Mouse (Mus musculus): ENCODE results near the gene Cabcoco1. TPM values are rescaled to one million over a fixed set of nuclear protein-coding genes. Genes with fewer than 3 reads are reported as not detected.
A peak's percentile ranks its signal among the peaks of the same experiment; 100 is the strongest.

Cabcoco1 gene
- total RNA-seq, 4 experiments from 2014 or later = 20.1 to 29.2 (median 22.5) TPM

DNA sequence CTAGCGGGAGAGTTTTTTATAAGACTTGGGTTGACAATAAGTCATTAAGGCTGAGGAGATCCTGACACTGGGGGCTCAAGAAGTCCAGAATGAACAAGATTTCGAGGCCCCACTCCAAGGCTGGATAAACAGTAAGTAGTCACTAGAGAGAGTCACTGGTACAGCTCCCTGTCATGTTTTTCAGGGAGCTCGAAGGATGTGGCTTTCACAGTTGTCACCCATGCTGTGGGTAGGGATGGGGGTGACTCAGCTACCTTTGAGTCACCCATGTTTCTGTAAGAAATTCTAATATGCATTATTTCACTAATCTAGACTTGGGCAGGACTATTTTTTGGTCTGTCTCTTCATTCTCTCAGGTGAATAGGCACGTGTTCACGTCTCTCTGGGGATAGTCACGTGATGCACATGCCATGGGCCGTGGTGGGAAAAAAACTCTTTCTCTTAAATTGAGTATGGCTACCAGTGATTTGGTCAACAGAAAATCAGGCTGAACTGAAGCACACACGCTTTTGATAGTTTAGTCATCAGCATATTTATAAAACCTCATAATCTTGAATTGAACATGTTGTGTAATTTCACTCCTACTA is 29.2 kb downstream of the Cabcoco1 start:
- no peak for DNase-seq (ENCODE audit: low spot score)

DNA sequence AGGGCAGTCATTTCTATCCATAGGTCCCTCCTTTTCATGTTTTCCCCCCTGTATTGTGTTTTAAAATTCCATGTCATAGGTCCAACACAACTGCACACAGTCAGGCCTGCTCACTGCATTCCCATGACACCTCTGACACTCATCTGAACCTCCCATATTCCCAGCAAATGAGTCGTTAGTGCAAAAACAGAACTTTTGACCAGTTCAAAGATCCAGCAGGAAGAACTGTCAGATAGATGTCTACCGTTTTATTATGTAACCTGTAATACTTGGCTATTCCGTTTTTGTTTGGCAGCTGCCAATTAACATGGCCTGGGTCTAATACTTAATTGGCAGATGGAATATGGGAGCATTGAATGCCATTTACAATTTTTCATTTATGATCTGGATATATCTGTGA is 34.0 kb downstream of the Cabcoco1 start:
- no peak for DNase-seq (ENCODE audit: low spot score)

DNA sequence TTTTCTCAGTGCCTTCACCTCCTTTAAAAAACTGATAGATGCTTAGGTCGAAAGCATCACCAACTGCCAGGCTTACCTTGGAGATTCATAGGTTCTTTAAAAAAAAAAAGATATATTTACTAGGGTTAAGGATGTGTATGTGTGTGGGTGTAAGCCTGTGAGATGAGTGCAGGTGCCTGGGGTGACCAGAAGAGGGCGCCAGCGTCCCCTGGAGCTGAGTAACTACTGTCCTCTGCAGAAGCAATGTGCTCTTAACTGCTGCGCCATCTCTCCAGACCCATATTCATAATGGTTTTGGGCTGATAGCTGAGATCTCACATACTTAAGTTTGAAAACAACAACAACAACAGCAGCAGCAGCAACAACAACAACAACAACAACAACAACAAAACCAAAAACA is 35.5 kb downstream of the Cabcoco1 start:
- DNase-seq (ENCODE audit: low spot score) = no peak

DNA sequence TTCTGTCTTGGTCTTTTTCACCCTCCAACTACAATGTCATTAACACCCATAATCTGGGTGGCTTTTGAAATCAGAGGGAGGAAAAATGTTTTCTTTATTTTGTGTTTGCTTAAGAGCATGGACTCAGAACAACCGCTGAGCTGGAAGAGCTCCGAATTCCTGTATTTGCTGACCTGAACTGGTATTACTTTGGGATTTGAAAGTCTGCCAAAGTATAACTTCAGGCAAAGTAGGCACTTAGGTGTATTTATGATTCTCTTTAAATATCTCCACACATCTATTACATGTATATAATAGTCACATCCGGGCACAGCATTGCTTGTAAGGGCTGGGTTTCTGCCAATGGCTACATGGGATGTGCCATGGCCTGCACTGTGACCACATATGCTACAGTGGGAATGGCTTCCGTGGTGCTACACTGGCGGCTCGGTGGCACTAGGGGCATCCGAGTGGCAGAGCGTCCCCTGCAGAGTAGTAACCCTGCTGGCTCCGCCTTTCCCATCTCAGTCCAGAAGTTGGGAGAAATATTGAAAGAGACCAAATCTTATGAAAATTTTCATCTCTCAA is 37.0 kb downstream of the Cabcoco1 start:
- DNase-seq (ENCODE audit: low spot score) = no peak

DNA sequence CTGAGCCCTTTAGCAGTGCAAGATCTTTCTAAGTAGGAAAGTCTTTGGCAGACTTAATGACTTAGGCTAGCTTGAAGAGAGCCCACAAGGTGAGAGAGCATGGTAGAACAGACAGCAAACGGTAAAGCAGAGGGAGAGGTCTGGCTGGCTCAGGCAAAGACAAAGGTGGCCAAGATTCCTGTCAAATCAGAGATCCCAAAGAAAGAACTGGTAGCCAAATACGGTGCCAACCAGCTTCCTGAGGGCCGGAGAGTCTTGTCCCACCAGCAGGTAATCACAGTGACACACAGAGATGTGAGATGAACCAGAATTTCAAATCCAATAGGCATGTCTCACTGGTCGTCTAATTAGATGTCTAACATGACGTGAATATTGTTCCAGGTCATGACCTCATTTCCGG is 40.6 kb downstream of the Cabcoco1 start:
- DNase-seq (ENCODE audit: low spot score) = no peak

DNA sequence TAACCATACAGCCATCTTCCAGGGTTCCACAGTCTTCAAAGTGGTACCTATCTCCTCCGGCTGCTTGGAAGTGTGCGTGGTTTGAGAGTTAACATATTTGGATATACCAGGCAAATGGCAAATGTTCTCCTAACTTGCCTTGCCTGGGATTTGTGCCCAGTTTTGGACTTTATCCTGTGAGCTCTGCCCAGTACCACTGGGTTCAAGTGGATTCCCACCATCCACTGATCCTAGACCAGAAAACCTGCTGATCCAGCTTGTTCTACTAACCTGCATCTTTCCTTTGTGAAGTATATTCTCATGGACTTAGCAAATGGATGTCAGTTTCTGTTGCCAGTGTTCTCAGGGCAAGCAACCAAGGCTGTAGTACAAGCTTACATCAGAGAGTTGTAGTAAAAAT is 46.5 kb downstream of the Cabcoco1 start:
- DNase-seq (ENCODE audit: low spot score) = no peak

DNA sequence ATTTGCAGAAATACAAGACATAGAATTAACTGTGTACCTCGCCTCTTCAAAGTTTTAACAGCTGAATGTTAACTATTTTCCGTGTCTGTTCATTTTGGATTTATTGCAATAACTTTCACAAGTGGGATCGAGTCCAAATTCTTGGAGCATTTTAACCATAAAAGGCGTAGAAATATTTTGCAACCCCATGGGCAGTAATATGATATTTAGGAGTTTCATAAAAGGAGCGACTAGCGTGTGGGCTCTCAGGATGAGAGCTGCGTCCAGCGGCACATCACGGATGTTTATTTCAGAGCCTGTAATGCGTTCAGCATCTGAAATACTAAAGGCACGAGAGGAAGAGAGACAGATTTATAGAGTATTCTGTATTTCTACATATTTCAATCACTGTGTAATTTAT is 50.1 kb downstream of the Cabcoco1 start:
- DNase-seq (ENCODE audit: low spot score) = no peak

DNA sequence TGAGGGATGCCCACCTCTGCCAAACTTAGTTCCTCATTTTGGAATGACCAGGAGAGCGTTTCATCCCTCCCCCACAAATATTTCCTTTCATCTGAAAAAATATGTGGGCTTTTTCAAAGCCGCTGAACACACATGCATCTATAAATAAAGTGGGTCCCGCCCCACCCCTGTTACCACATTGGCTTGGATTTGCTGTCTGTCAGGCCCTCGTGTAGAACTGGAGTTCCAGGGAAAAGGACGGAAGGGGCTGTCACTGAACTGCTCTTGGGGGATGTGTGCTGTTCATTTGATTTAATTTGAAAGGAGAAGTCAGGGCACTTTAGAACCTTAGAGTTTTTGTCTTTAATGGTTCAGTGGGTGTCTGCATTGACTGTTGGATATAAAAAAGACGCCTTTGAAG is 50.9 kb downstream of the Cabcoco1 start:
- no peak for DNase-seq (ENCODE audit: low spot score)

DNA sequence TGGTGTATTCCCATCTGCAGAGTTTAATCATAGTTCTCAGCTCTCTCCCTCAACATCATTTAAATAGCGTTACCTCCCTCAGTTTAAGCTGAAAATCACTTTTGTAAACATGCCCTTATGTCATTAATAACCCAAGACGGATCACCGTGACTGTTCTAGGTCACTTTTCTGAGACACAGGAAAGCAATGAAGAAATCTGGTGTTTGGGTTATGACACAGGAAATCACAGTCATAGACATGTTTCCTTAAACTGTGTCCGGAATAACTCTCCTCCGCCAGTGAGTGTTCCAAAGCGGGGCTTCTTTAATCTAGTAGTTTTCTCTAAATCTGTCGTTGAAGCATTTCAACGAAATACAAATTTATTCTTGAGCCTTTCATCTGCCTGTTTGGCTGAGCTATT is 68.9 kb downstream of the Cabcoco1 start:
- DNase-seq (ENCODE audit: low spot score) = no peak

DNA sequence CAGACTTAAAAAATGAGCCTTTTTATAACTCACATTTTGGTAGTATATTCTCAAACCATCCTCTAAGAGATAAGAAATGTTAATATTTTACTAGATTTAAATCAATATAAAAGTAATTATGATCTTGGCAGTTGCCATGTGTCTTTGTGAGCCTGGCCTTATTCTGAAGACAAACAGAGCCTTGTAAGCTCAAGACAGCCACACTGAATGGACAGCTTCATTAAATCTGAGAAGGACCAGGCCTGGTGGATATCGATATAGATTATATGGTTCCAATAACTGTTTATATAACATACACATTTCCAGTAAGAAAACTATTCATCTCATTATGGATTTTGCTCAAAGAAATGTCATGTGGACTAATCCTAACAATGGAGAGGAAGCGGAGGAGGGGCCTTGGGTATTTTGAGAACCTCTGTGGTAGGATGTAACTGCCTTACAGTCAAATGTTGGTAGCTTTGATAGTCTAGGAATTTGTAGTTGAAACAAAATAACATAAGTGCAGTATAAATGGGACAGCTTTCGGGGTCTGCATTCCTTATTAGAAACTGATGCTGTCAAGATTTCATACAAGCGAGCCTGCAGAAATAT is 75.9 kb downstream of the Cabcoco1 start:
- DNase-seq (ENCODE audit: low spot score) = no peak

DNA sequence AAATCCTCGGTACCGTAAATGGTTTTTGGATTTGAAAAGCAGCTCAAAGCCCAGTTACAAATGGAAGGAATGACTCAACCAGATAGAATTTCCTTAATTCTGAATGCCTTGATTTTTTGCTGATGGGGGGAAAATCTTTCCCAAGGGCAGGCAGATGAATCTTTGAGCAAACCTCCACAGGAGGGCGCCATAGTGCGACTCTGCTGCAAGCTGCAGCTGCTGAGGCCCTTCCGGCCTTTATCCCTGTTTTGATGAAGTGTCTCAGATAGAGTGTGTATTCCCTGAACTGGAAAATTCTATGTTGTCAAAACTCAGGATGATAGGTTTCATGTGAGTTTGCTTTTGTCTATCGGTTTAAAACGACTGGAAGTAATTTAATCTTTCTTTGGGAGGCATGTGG is 76.8 kb downstream of the Cabcoco1 start:
- peak; percentile 64 for DNase-seq (ENCODE audit: low spot score)

DNA sequence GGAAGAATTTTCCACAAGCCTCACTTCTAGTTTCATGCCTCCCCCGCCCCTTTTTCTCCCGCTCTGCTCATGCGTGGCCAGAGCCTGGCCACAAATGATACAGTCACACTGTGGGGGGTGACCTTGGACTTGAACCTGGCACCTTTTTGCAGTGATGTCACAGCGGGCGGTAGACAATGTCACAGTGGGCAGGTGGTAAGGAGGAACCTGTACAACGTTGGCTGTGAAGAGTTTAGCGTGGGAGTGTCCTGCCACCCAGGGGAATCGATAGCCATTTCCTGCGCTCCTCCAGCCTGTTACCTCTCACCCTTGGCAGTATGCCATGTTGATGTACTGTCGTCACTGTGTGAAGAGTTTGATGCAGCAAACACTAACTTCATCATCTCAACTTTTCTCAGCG is 81.9 kb downstream of the Cabcoco1 start:
- DNase-seq (ENCODE audit: low spot score) = no peak

DNA sequence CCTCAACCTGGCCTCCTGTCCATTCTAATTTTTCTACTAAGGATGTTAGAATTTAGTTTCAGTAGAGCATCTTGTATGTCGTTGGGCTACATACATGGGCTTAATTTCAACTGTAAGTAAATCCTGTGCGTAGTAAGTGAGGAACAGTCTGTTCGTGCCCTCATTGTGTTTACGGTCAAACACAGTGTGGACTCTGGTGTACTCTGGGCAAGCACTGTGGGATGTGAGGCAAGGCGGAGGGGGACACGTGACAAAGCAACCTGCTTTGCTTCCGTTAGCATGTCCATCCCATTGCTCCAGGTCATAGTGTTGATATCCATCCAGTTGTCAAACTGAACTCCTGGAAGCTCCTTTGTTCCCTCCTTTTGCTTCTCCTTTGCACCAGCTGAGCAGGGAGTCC is 84.7 kb downstream of the Cabcoco1 start:
- DNase-seq (ENCODE audit: low spot score) = no peak

DNA sequence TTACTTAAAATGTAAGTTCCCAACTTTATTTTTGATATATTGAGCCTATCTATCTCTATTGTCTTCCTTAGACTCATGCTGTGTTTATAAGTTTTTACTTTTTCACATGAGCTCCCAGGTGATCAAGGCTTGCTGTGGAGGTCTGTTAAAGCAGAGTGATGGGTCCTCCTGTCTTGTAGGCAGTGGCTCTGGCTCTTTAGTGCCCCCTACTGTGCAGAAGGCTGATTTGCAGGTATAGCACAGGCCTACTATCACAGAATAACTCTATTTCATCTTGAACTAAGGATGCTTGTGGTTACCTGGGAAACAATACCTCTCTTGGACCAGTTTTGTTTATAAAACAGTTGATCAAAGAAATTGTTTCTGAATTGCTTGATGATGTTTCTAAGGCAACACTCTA is 87.2 kb downstream of the Cabcoco1 start:
- DNase-seq (ENCODE audit: low spot score) = no peak

DNA sequence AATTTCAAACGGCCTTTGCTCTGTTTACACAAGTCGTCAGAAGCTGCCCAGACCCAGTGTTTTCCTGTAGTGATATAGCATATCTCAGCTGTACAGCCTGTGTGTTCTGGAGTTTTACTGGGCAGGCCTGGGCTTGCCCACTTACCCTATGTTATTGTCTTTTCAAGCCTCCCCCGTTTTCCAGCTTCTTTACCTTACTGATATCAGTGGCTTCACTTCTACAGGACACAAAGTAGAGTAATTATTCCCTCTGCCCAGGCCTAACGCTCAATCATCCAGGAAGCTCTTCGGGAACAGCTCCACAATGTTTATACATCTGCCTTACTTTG is 94.9 kb downstream of the Cabcoco1 start:
- DNase-seq (ENCODE audit: low spot score) = no peak

DNA sequence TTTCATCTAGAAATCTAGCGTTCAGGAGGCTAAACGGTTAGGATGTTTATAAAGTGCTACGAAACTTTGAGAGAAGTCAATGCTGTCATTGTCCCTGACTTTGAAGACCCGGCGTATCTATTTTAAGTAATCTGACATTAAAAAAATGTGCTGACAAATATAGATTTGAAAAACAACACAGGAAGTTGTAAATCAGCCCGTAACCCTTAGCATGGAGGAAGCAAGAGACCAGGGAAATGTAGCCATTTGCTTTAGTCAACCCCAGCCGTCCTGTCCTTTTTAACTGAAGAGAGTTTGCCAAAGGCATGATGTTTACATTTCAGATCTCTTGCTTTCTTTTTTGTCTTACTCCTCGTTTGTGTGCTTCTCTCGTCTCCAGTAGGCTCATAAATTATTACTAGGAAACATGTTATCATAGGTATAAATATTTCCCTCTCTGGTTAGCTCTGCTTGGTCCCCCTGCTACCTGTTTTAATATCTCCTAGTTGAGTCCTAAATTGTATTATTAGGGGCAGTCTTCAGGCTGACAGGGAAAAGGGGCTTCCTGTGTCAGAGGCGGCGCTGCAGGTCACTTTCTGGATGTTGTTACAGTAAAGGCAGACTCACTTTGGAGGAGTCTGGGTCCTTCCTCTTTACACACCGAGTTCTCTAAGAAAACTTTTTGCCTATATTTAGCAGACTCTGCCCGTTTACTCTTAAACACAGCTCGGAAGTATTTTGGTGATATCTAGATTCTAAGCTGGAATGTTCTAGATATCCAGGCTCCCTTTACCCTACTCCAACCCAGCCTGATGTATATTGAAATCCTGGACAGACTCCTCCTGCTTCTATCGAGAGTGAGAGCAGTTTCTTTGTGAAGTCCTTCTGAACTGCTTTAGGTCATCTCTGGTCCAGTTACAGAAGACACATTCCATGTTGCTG is 95.6 kb downstream of the Cabcoco1 start:
- DNase-seq (ENCODE audit: low spot score) = peak; percentile 8

DNA sequence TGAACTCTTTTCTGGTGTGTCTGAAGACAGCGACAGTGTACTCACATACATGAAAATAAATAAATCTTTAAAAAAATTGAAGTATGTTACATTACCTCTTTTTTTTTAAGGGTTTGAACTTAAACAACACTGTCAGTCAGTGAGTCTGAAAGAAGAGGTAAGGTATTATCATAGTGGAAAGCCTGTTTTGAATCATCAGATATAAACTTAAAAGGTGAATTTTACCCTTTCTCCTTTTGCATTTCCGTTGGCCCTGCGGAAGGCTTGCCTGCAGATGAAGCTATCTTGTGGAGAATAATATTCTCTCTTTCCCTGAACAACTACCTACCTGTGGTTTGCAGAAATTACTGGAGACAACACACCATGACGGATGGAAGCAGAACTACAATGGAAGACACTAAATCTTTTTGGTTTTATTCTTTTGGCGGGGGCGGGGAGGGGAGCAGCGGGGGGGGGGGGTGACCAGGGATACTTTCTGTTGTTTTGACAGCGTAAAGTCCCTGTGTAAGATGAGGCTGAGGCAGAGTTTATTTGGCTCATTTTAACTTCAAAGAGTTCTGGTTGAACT is 96.4 kb downstream of the Cabcoco1 start:
- no peak for DNase-seq (ENCODE audit: low spot score)

DNA sequence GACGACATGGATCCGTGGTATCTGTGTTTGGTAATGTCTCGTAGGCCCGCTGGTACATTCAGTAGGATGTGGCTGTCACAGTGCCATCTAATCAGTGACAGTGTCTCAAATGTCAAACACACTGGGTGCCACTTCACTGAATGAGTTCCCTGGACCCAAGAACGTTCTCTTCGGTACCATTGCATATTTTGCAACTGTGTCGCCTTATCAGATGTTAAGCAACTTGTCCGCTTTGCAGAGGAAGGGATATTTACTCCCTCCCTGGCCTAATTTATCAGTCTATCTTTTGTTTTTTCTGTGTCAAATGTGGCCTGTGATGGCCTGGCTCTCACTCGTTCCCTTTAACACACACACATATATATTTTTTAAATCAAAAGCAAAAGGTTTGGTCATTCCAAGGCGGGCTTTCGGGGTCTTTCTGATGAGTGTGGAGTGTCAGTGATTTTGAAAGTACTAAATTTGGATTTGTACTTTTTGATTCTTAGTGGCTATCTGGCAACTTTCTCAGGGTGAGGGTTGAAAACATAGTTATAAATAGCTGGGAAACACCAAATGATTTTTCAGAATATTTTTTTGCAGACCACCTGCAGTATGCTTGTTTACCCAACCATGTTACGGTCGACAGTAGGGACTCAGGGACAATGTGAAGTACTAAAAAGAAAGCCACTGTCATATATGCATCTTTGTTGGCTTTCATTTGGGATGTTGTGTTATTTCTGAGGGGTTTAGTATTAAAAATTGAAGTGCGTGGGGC is 97.2 kb downstream of the Cabcoco1 start:
- no peak for DNase-seq (ENCODE audit: low spot score)

DNA sequence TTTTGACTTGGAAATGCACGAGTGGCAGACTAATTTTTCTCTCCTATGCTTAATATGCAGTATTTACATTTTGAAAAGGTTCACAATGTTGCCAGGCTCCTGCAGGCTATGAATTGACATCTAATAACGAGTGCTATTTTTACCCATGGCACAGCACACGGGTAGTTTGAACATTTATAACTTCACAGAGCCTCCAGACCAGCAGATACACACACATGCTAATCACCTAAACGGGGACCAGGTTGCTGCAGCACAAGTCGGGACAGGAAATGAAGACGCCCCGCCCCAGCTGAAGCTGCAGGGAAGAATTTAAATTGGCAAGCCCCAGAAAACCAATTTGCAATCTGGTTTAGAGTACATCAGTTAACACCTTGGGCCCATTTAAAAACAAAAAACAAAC is 98.6 kb downstream of the Cabcoco1 start:
- no peak for DNase-seq (ENCODE audit: low spot score)

DNA sequence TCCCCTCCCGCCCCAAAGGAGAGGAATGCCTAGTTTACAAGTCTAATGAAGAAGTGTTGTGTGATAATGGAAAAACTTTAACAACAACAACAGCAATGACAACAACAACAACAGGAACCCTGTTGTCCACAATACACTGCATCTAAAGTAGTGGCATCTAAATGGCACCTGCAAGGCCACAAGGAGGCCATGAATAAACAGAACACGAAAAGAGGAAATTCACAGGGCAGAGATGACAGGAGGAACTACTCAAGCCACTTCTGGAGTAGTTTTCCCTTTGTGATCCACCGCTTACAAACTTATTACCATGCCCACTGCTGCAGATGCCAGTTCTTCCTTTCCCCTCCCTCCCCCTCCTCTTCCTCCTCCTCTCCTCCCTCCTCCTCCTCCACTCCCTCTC is 99.0 kb downstream of the Cabcoco1 start:
- DNase-seq (ENCODE audit: low spot score) = no peak

DNA sequence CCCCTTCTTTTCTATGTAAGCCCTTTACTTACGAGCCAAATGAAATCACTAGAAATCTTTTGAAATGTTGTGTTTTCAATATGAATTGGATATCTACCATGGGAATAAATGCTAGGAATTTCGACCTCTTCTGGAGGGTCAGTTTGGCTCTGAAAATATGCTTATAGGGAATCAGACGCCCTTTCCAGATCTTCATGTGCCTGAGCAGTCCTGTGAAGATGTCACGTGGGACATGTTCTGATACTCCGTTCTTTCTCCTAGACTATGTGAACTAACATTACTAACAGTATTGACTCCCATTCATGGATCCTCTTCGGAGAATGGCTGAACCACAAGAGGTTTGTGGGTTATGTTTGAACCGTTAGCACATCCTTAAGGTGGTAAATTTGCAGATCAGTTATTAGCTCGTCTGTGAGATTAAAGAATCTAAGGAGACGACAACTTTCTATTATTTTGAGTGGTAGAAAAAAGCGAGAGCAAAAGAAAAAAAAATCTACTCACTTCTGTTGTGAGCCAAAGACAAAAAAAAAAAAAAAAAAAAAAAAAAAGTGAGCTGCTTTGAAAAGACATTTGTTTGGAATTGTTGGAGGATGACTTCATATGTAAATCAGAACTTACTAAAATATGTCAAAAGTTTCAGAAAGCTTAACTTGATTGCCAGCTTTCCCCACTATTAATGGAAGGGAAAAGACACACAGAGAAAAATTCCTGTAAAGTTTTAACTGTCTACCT is 99.6 kb downstream of the Cabcoco1 start:
- DNase-seq (ENCODE audit: low spot score) = no peak
